Mouse (Mus musculus): ENCODE results near the gene Ston2. TPM values are rescaled to one million over a fixed set of nuclear protein-coding genes. Genes with fewer than 3 reads are reported as not detected.

Gene Ston2
- polyA plus RNA-seq (2015; fragmentation: Nextera tagmentation; extraction: Ambion mirVana), result 8.1 and 8.2 TPM in 2 replicates

DNA sequence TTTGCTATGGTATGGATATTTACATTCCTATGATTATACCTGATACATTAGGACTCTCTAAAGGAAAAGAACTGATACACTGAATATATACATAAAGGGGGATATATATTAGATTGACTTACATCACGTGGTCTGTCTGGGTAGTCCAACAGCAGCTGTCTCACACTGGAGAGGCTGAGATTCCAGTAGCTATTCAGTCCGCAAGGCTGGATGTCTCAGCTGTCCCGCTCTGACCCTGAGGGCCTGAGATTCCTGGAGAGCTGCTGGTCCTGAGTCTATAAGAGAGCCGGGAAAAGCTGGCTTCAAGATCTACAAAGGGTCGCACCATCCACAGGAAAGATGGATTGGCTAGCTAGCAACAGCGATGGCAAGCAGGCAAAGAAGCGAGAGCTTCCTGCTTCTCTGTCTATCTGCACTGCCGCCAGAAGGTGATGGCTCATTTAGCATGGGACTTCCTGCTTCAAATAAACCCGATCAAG is at the start of gene Ston2:
Gene Ston2, minus strand, starts transcription at position 429 of the 479 bp plus-strand sequence.
- H3K4me1 ChIP-seq (replicated peaks; ENCODE audit: insufficient read depth, low read length), result no peaks in the 10 kb centered on the region
- ATAC-seq (replicated peaks; ENCODE audit: low FRiP score, low read depth) (no peak), DNase-seq (ENCODE audit: low spot score) (no peak)
- no peaks in the 10 kb centered on the region for H3K27me3 ChIP-seq (ENCODE audit: insufficient read depth, low read length)
- H3K27ac ChIP-seq, result no peak within 1 kb of the TSS
- H3K9ac ChIP-seq (ENCODE audit: low read depth, low read length), result no peak within 1 kb of the TSS
- H3K4me3 ChIP-seq (replicated peaks; ENCODE audit: low read depth, low read length), result no peak within 1 kb of the TSS
- WGBS, result 56% methylated on average over 9 of the region's 9 CpGs
- H3K36me3 ChIP-seq (ENCODE audit: insufficient read depth, low read length), result no peaks in the 10 kb centered on the region
- H3K9me3 ChIP-seq (replicated peaks; ENCODE audit: low read length), result no peaks in the 10 kb centered on the region
- no peak within 1 kb of the TSS for H3K4me2 ChIP-seq (ENCODE audit: low read length)
- TF ChIP-seq CTCF (IDR thresholded peaks at IDR 0.05; ENCODE audit: low read depth), result no peak

DNA sequence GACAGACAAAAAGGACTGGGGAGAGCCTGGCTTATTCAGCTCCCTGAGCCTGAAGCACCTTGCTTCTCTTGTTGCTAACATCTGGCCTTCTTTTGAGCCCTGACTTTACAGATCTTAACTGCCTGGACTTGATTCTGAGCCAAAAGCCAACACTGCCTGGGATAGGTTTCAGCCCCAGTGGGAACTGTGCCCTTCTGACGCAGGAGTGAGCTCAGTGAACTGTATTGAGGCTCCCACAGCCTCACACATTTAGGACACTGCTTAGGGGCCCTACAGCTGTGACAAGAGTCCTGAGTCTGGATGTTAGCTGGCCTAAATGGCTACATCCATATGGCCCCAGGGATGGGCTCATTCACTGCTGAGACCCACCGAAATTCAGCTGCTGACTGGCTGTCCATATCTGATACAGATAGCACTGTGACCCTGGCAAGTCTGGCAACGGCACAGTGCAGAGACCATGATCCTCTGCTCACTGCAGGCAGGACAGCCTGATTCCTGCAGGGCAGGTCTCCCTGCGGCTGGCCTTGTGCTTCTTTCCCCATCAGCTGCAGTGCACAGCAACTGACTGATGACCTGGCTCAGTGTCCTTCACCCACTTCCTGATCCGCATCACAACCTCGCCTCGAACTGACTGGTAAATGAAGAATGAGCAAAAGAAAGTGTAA is 49.3 kb upstream of the Ston2 start:
- Histone ChIP-seq H3K27ac (no peak overlapping the region), H3K4me3 (replicated peaks; ENCODE audit: low read depth, low read length) (no peak overlapping the region), H3K9ac (ENCODE audit: low read depth, low read length) (no peak overlapping the region), H3K4me1 (replicated peaks; ENCODE audit: insufficient read depth, low read length) (no peaks in the 10 kb centered on the region), H3K36me3 (ENCODE audit: insufficient read depth, low read length) (peaks cover 57% of the 10 kb centered on the region), H3K4me2 (ENCODE audit: low read length) (no peak overlapping the region), H3K9me3 (replicated peaks; ENCODE audit: low read length) (no peaks in the 10 kb centered on the region), H3K27me3 (ENCODE audit: insufficient read depth, low read length) (no peaks in the 10 kb centered on the region)
- no peak for TF ChIP-seq CTCF (IDR thresholded peaks at IDR 0.05; ENCODE audit: low read depth)
- no peak for DNase-seq (ENCODE audit: low spot score)
- no peak; the same call in 1 of the 2 replicates for ATAC-seq (replicated peaks; ENCODE audit: low FRiP score, low read depth)
- 81% methylated on average over 7 of the region's 7 CpGs for WGBS

DNA sequence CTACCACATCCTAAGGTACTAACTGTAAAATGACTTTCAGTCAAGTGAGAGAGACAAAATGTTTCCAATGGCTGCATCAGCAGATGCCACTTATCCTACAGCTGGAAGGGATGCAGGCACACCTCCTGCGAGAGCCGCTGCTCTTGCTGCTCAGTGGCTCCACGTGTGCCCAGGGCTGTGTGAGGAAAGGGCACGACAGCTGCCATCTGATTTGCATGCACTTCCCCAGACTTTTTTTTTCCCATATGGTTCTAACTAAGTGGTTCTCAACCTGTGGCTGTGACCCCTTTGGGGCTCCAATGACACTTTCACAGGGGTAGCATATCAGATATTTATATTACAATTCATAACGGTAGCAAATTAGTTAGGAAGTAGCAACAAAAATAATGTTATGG is 45.7 kb upstream of the Ston2 start:
- H3K4me1 ChIP-seq (replicated peaks; ENCODE audit: insufficient read depth, low read length), result no peaks in the 10 kb centered on the region
- no peaks in the 10 kb centered on the region for H3K27me3 ChIP-seq (ENCODE audit: insufficient read depth, low read length)
- TF ChIP-seq CTCF (IDR thresholded peaks at IDR 0.05; ENCODE audit: low read depth), result no peak
- H3K36me3 ChIP-seq (ENCODE audit: insufficient read depth, low read length), result peaks cover 47% of the 10 kb centered on the region
- H3K27ac ChIP-seq, result no peak overlapping the region
- H3K4me2 ChIP-seq (ENCODE audit: low read length), result no peak overlapping the region
- 64% methylated on average over 5 of the region's 5 CpGs for WGBS
- ATAC-seq (replicated peaks; ENCODE audit: low FRiP score, low read depth) (no peak), DNase-seq (ENCODE audit: low spot score) (no peak)
- H3K4me3 ChIP-seq (replicated peaks; ENCODE audit: low read depth, low read length), result no peak overlapping the region
- no peak overlapping the region for H3K9ac ChIP-seq (ENCODE audit: low read depth, low read length)
- H3K9me3 ChIP-seq (replicated peaks; ENCODE audit: low read length), result no peaks in the 10 kb centered on the region

GRCm38 (mm10) chr12:91833237-91833938 is 45.2 kb upstream of the Ston2 start:
- H3K9me3 ChIP-seq (replicated peaks; ENCODE audit: low read length), result no peaks in the 10 kb centered on the region
- peaks cover 47% of the 10 kb centered on the region for H3K36me3 ChIP-seq (ENCODE audit: insufficient read depth, low read length)
- no peak overlapping the region for H3K4me3 ChIP-seq (replicated peaks; ENCODE audit: low read depth, low read length)
- H3K4me1 ChIP-seq (replicated peaks; ENCODE audit: insufficient read depth, low read length), result no peaks in the 10 kb centered on the region
- no peak for ATAC-seq (replicated peaks; ENCODE audit: low FRiP score, low read depth)
- H3K4me2 ChIP-seq (ENCODE audit: low read length), result no peak overlapping the region
- no peak overlapping the region for H3K27ac ChIP-seq
- DNase-seq (ENCODE audit: low spot score), result no peak
- no peak overlapping the region for H3K9ac ChIP-seq (ENCODE audit: low read depth, low read length)
- WGBS, result 84% methylated on average over 3 of the region's 3 CpGs
- no peak for TF ChIP-seq CTCF (IDR thresholded peaks at IDR 0.05; ENCODE audit: low read depth)
- H3K27me3 ChIP-seq (ENCODE audit: insufficient read depth, low read length), result no peaks in the 10 kb centered on the region

DNA sequence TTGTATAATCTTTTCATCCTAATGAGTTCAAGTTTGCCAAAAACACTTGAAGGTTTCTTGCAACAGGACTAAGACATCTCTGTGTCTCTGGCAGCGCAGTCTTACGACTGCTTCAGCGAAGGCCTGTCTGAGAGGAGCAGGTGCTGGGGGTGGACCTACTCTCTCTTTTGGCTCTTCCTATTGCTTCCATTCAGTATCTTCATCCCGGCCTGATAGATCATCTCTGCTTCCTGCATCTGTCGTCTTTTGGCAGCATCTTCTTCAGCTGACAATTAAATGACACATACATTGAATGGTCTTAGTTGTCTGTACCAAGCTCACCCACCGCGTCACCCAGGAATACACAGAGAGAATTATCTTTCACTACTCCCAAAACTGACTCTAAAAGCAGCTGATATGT is 43.2 kb upstream of the Ston2 start:
- WGBS, result 93% methylated on average over 7 of the region's 7 CpGs
- Histone ChIP-seq H3K9me3 (replicated peaks; ENCODE audit: low read length) (no peaks in the 10 kb centered on the region), H3K27me3 (ENCODE audit: insufficient read depth, low read length) (no peaks in the 10 kb centered on the region), H3K27ac (no peak overlapping the region), H3K4me3 (replicated peaks; ENCODE audit: low read depth, low read length) (no peak overlapping the region), H3K4me1 (replicated peaks; ENCODE audit: insufficient read depth, low read length) (no peaks in the 10 kb centered on the region), H3K9ac (ENCODE audit: low read depth, low read length) (no peak overlapping the region), H3K4me2 (ENCODE audit: low read length) (no peak overlapping the region), H3K36me3 (ENCODE audit: insufficient read depth, low read length) (peaks cover 36% of the 10 kb centered on the region)
- TF ChIP-seq CTCF (IDR thresholded peaks at IDR 0.05; ENCODE audit: low read depth), result no peak
- ATAC-seq (replicated peaks; ENCODE audit: low FRiP score, low read depth), result no peak
- no peak for DNase-seq (ENCODE audit: low spot score)

DNA sequence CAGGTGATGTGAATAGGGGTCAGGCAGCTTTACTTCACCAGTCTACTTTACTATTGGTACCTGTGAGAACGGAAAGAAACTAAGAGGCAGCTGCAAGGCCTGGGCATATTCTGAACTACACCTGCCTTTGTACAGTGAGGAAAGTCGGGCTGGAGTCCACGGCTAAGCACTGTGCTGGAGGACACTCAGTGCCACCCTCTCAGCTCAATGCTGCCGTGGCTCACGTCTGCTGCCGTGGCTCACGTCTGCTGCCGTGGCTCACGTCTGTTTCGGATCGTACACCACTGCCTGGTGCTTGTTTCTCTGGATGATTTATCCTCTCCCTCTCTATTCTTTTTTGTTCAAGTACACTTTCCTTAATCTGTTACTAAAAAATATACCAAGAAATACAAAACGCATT is 32.3 kb upstream of the Ston2 start:
- H3K9me3 ChIP-seq (replicated peaks; ENCODE audit: low read length), result no peaks in the 10 kb centered on the region
- no peaks in the 10 kb centered on the region for H3K27me3 ChIP-seq (ENCODE audit: insufficient read depth, low read length)
- no peaks in the 10 kb centered on the region for H3K4me1 ChIP-seq (replicated peaks; ENCODE audit: insufficient read depth, low read length)
- 93% methylated on average over 12 of the region's 12 CpGs for whole genome bisulfite sequencing
- H3K4me3 ChIP-seq (replicated peaks; ENCODE audit: low read depth, low read length), result no peak overlapping the region
- no peak for TF ChIP-seq CTCF (IDR thresholded peaks at IDR 0.05; ENCODE audit: low read depth)
- no peak overlapping the region for H3K9ac ChIP-seq (ENCODE audit: low read depth, low read length)
- ATAC-seq (replicated peaks; ENCODE audit: low FRiP score, low read depth) (no peak), DNase-seq (ENCODE audit: low spot score) (no peak)
- H3K27ac ChIP-seq, result no peak overlapping the region
- no peak overlapping the region for H3K4me2 ChIP-seq (ENCODE audit: low read length)
- peaks cover 52% of the 10 kb centered on the region for H3K36me3 ChIP-seq (ENCODE audit: insufficient read depth, low read length)
